Mouse (Mus musculus): ENCODE data around the gene C4b. TPM values are rescaled to one million over a fixed set of nuclear protein-coding genes. Genes with fewer than 3 reads are reported as not detected.
"Not testable (repeated sequence)": the region's sequence is repeated elsewhere in the genome, so short reads cannot be mapped to it uniquely, and the experiment has no call there.

Gene C4b
- polyA plus RNA-seq, 1 experiment from 2014 or later, result 0.39 TPM

DNA sequence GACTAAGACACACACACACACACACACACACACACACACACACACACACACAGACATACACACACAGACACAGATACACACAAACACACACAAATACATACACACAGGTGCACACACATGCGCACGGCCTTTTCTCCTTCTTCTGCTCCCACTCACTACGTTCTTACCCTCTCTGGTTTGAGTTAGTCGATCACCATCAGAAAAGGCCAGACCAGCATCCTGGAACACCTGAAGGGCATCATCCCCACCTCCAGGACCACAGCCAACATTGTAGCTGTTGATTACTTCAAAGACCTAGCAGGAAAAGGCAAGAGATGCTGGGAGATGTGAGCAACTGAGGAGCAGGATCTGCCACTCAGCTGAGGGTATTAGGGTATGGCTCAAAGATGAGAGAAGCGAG, 6.2 kb downstream of the C4b start:
- WGBS, result 84% methylated on average over 5 of the region's 5 CpGs
- H3K27me3 ChIP-seq (ENCODE audit: control insufficient read depth, insufficient read depth, low read depth, low read length); H3K27ac ChIP-seq (ENCODE audit: low read length); H3K9me3 ChIP-seq (replicated peaks; ENCODE audit: control insufficient read depth, low read length, poor library complexity, severe bottlenecking); H3K4me2 ChIP-seq (ENCODE audit: low read length); ATAC-seq; H3K9ac ChIP-seq (ENCODE audit: low read depth, low read length); H3K4me3 ChIP-seq (ENCODE audit: low read depth, low read length); H3K4me1 ChIP-seq (ENCODE audit: control insufficient read depth, insufficient read depth, low read length); H3K36me3 ChIP-seq (ENCODE audit: control insufficient read depth, insufficient read depth, low read length): not testable (repeated sequence)

DNA sequence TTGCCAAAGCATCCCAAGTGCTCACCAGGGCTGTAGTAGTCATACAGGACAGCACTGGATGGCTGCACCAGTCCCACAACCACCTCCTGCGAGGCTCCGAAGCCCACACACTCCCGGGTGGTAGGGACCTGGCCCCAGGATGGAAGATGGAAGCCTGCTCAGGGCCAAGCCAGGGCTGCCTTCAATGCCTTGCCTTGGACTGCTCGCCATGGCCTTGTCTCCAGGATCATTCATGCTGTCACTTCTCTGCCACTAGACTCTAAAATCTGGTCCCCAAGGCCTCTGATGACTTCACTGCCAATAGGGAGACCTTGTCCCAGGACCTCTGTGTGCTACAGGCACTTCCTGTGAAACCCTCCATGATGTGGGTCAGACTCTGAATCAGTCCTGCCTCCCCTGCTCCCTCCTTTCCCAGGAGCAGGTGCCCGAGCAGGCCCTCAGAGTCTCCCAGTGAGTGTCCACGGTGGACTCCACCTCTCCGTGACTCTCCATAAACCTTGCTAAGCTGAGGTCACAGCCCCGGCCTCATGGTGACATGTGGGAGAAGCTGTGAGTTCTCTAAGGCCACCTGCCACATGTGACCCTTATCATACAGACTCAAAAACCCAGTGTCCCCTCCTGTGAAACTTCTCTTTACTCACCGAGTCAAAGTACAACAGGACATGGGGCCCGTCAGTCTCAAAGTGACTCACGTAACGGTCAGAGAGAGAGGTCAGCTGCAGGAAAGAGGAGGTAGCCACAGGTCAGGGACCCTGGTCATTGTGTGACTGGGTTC, 13.7 kb downstream of the C4b start:
- not testable (repeated sequence) for H3K9me3 ChIP-seq (replicated peaks; ENCODE audit: control insufficient read depth, low read length, poor library complexity, severe bottlenecking); H3K4me2 ChIP-seq (ENCODE audit: low read length); H3K4me3 ChIP-seq (ENCODE audit: low read depth, low read length); H3K4me1 ChIP-seq (ENCODE audit: control insufficient read depth, insufficient read depth, low read length); H3K9ac ChIP-seq (ENCODE audit: low read depth, low read length); ATAC-seq; H3K27ac ChIP-seq (ENCODE audit: low read length); H3K27me3 ChIP-seq (ENCODE audit: control insufficient read depth, insufficient read depth, low read depth, low read length); H3K36me3 ChIP-seq (ENCODE audit: control insufficient read depth, insufficient read depth, low read length)
- 81% methylated on average over 12 of the region's 12 CpGs for WGBS

DNA sequence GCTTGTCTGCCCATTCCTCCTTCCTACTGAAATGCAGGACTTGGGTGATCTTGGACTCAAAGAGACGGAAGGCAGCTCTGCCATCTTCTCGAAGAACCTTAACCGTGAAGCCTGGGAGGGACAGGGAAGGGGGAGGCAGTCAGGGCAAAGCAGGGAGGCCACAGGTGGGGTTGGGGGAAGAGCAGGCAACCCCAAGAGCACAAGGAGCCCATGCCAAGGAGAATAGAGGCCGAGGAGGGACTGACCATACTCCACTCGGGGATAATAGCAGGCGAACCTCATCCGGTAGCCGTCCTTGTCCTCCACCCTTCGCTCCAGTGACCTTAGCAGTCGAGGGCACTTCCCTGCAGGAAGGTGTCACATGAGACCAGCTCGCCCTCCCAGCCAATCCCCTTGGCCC, 14.5 kb downstream of the C4b start:
- H3K9ac ChIP-seq (ENCODE audit: low read depth, low read length); H3K4me3 ChIP-seq (ENCODE audit: low read depth, low read length); H3K4me2 ChIP-seq (ENCODE audit: low read length); ATAC-seq; H3K27me3 ChIP-seq (ENCODE audit: control insufficient read depth, insufficient read depth, low read depth, low read length); H3K36me3 ChIP-seq (ENCODE audit: control insufficient read depth, insufficient read depth, low read length); H3K9me3 ChIP-seq (replicated peaks; ENCODE audit: control insufficient read depth, low read length, poor library complexity, severe bottlenecking); H3K27ac ChIP-seq (ENCODE audit: low read length); H3K4me1 ChIP-seq (ENCODE audit: control insufficient read depth, insufficient read depth, low read length): not testable (repeated sequence)
- WGBS, result 87% methylated on average over 11 of the region's 11 CpGs

DNA sequence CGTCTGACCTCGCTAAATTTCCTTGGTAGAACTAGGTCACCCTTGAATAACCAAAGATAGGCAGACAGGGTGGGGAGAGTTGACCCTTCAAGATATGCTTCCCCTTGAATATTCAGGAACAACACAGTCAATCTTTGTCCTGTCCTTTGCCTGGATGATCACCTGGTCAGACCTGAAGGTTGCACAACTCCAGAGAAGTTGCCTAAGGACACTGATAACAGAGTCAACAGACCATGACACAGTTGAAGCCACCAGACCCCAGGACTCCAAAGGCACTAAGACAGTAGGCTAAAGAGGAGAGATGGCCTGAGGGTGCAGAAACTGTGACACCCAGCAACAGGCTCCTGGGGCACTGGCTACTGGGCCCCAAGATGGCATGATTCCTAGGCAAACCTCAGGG, 15.8 kb downstream of the C4b start:
- Histone ChIP-seq H3K9ac (ENCODE audit: low read depth, low read length) (no peak overlapping the region), H3K4me2 (ENCODE audit: low read length) (no peak overlapping the region), H3K9me3 (replicated peaks; ENCODE audit: control insufficient read depth, low read length, poor library complexity, severe bottlenecking) (no peaks in the 10 kb centered on the region; the same call in 1 of the 2 replicates), H3K27me3 (ENCODE audit: control insufficient read depth, insufficient read depth, low read depth, low read length) (no peaks in the 10 kb centered on the region), H3K4me1 (ENCODE audit: control insufficient read depth, insufficient read depth, low read length) (no peaks in the 10 kb centered on the region), H3K4me3 (ENCODE audit: low read depth, low read length) (no peak overlapping the region), H3K36me3 (ENCODE audit: control insufficient read depth, insufficient read depth, low read length) (no peaks in the 10 kb centered on the region), H3K27ac (ENCODE audit: low read length) (no peak overlapping the region)
- ATAC-seq, result no peak
- WGBS, result 94% methylated on average over 2 of the region's 2 CpGs

DNA sequence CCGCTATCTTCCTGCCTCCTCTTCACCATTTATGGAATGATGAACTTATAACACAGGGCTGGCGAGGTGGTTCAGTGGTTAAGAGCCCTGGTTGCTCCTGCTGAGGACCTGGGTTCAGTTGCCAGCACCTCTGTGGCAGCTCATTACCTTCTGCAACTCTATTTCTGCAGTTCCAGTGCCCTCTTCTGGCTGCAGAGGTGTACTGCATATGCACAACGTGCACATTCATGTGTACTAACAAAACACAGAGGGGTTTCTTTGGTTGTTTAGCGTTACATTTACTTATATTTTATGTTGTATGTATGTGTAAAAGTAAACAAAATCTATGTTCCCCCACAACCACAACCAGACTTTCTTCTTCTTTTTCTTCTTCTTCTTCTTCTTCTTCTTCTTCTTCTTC, 20.6 kb downstream of the C4b start:
- Histone ChIP-seq H3K9me3 (replicated peaks; ENCODE audit: control insufficient read depth, low read length, poor library complexity, severe bottlenecking) (no peaks in the 10 kb centered on the region; the same call in 1 of the 2 replicates), H3K4me3 (ENCODE audit: low read depth, low read length) (no peak overlapping the region), H3K27me3 (ENCODE audit: control insufficient read depth, insufficient read depth, low read depth, low read length) (no peaks in the 10 kb centered on the region), H3K4me2 (ENCODE audit: low read length) (no peak overlapping the region), H3K4me1 (ENCODE audit: control insufficient read depth, insufficient read depth, low read length) (no peaks in the 10 kb centered on the region), H3K9ac (ENCODE audit: low read depth, low read length) (no peak overlapping the region), H3K36me3 (ENCODE audit: control insufficient read depth, insufficient read depth, low read length) (no peaks in the 10 kb centered on the region), H3K27ac (ENCODE audit: low read length) (no peak overlapping the region)
- WGBS, result 74% methylated on average over 4 of the region's 4 CpGs
- no peak for ATAC-seq

DNA sequence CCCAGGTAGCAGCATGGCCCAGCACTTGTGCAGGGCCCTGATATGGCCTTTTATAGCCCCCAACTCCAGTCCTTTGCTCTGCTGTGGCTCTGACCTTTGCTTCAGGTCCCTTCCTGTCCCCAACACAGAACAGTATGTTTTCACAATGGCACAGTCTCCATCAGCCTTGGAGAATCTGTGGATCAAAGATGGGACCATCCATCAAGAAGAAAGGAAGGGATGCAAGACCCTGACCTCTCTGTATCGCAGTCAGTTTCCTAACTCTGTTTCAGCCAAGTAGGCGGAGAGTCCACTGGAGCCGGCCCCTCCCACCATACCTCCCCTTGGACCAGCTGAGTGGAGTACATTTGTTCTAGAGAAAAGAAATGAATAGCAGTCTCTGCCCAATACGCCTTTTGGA, 21.4 kb downstream of the C4b start:
- H3K36me3 ChIP-seq (ENCODE audit: control insufficient read depth, insufficient read depth, low read length); H3K27me3 ChIP-seq (ENCODE audit: control insufficient read depth, insufficient read depth, low read depth, low read length); H3K9me3 ChIP-seq (replicated peaks; ENCODE audit: control insufficient read depth, low read length, poor library complexity, severe bottlenecking); H3K4me2 ChIP-seq (ENCODE audit: low read length); H3K27ac ChIP-seq (ENCODE audit: low read length); H3K4me1 ChIP-seq (ENCODE audit: control insufficient read depth, insufficient read depth, low read length); H3K4me3 ChIP-seq (ENCODE audit: low read depth, low read length); ATAC-seq; H3K9ac ChIP-seq (ENCODE audit: low read depth, low read length): not testable (repeated sequence)
- WGBS, result 96% methylated on average over 2 of the region's 4 CpGs

DNA sequence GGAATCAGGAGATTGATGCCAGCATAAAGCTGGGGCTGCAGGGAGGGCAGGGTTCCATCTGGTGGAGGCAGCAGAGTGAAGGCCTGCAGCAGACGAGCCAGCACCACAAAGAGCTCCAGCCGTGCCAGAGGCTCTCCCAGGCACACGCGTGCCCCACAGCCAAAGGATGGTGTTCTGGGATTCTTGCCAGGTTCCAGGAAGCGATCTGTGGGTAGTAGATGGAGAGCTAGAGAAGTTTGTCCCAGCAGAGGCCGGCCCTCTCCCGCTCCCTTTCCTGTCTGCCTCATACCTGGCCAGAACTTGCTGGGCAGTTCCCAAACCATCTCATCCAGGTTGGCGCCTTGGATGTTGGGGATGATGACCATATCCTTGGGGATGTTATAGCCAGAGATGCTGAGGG, 23.8 kb downstream of the C4b start:
- H3K27me3 ChIP-seq (ENCODE audit: control insufficient read depth, insufficient read depth, low read depth, low read length); H3K4me1 ChIP-seq (ENCODE audit: control insufficient read depth, insufficient read depth, low read length); ATAC-seq; H3K4me2 ChIP-seq (ENCODE audit: low read length); H3K4me3 ChIP-seq (ENCODE audit: low read depth, low read length); H3K9ac ChIP-seq (ENCODE audit: low read depth, low read length); H3K36me3 ChIP-seq (ENCODE audit: control insufficient read depth, insufficient read depth, low read length); H3K9me3 ChIP-seq (replicated peaks; ENCODE audit: control insufficient read depth, low read length, poor library complexity, severe bottlenecking); H3K27ac ChIP-seq (ENCODE audit: low read length): not testable (repeated sequence)
- WGBS, result 82% methylated on average over 7 of the region's 8 CpGs

DNA sequence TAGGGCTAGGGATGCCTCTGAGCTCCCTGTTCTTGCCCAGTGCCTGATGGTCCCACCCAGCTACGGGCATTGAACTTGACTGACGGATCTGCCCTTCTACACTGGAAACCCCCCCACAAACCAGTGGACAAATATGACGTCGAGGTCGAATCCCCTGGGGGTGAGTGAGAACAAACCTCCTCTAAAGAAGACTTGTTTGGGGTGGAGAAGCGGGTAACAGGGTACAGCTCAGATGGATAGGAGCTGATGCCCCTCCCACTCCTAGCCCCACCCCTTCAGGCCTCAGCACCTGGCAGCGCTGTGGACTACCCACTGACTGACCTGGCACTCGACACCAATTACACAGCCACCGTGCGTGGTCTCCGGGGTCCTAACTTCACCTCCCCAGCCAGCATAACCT, 26.3 kb downstream of the C4b start:
- no peak overlapping the region for H3K9ac ChIP-seq (ENCODE audit: low read depth, low read length)
- H3K4me2 ChIP-seq (ENCODE audit: low read length), result no peak overlapping the region
- no peaks in the 10 kb centered on the region for H3K27me3 ChIP-seq (ENCODE audit: control insufficient read depth, insufficient read depth, low read depth, low read length)
- no peak for ATAC-seq
- no peaks in the 10 kb centered on the region for H3K36me3 ChIP-seq (ENCODE audit: control insufficient read depth, insufficient read depth, low read length)
- no peak overlapping the region for H3K27ac ChIP-seq (ENCODE audit: low read length)
- no peak overlapping the region for H3K4me3 ChIP-seq (ENCODE audit: low read depth, low read length)
- H3K4me1 ChIP-seq (ENCODE audit: control insufficient read depth, insufficient read depth, low read length), result no peaks in the 10 kb centered on the region
- no peaks in the 10 kb centered on the region for H3K9me3 ChIP-seq (replicated peaks; ENCODE audit: control insufficient read depth, low read length, poor library complexity, severe bottlenecking)
- 82% methylated on average over 11 of the region's 11 CpGs for WGBS

DNA sequence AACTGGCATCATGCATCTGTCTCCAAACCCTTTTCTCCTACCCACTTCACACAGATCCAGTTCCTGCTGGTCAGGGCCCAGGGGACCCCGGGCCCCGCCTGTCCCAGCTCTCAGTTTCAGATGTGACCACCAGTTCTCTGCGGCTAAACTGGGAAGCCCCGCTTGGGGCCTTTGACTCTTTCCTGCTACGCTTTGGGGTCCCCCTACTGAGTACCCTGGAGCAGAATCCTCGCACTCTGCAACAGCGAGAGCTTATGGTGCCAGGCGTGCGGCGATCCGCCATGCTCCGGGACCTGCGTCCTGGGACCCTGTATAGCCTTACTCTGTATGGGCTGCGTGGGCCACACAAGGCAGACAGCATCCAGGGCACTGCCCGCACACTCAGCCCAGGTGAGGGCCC, 27.4 kb downstream of the C4b start:
- no peak overlapping the region for H3K4me3 ChIP-seq (ENCODE audit: low read depth, low read length)
- ATAC-seq, result no peak
- H3K27ac ChIP-seq (ENCODE audit: low read length), result no peak overlapping the region
- H3K9me3 ChIP-seq (replicated peaks; ENCODE audit: control insufficient read depth, low read length, poor library complexity, severe bottlenecking), result no peaks in the 10 kb centered on the region
- H3K4me1 ChIP-seq (ENCODE audit: control insufficient read depth, insufficient read depth, low read length), result no peaks in the 10 kb centered on the region
- H3K36me3 ChIP-seq (ENCODE audit: control insufficient read depth, insufficient read depth, low read length), result no peaks in the 10 kb centered on the region
- whole genome bisulfite sequencing, result 88% methylated on average over 15 of the region's 15 CpGs
- H3K27me3 ChIP-seq (ENCODE audit: control insufficient read depth, insufficient read depth, low read depth, low read length), result no peaks in the 10 kb centered on the region
- H3K9ac ChIP-seq (ENCODE audit: low read depth, low read length), result no peak overlapping the region
- H3K4me2 ChIP-seq (ENCODE audit: low read length), result no peak overlapping the region
